Mouse (Mus musculus) NIH3T3 (cell line): ENCODE measurements around the gene Aqp12.
"Not testable (repeated sequence)": the region's sequence is repeated elsewhere in the genome, so short reads cannot be mapped to it uniquely, and the experiment has no call there.

Experiments used
- DNase-seq: peaks from one replicate; pipeline ENCODE4 v3.0.0-alpha.2; 2012; ENCODE audit warnings: low read depth

Gene Aqp12

DNA sequence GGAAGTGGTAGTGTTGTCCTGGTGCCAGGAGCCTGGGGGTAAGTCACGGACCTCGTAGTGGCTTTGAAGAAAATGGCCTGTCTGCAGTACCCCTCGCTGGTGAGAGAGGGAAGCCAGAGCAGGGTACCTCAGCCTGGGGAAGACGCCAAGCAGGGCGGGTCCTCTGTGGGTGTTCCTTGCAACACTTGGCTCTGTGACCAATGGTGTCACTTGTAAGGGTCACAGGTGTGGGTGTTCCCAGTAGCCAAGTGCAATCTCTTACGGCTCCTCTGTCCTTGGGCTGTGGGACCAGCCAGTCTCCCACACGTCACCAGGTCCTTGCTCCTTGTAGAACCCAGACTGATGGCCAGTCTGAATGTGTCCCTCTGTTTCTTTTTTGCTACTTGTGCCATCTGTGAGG is at the start of gene Aqp12:
TSS of gene Aqp12 (plus strand) at position 274 of the 400 bp plus-strand sequence.
- no peak for DNase-seq

GRCm38 (mm10) chr1:92956571-92957335 is 49.4 kb upstream of the Aqp12 start:
- not testable (repeated sequence) for DNase-seq

- DNase-seq: peak; percentile 30
These were observed 47.1 kb upstream of the Aqp12 start for GRCm38 (mm10) chr1:92958999-92959398.

DNA sequence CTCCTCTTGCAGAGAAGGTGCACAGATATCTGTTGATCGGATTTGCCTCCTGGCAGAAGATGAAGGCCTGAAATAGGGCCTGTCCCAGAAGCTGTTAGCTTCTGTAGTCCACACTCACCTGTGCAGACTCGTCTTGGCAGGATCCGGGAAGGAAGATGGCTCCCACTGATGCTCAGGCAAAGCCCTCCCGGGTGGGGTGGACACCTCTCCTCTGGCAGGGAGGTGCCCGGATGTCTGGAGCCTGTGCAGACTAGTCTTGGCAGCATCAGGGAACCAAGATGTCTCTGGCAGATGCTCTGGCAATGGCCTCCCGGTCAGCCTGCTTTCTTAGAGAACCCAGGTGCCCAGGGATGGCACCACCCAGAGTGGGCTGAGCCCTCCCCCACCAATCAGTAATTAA is 35.3 kb upstream of the Aqp12 start:
- DNase-seq: not testable (repeated sequence)

DNA sequence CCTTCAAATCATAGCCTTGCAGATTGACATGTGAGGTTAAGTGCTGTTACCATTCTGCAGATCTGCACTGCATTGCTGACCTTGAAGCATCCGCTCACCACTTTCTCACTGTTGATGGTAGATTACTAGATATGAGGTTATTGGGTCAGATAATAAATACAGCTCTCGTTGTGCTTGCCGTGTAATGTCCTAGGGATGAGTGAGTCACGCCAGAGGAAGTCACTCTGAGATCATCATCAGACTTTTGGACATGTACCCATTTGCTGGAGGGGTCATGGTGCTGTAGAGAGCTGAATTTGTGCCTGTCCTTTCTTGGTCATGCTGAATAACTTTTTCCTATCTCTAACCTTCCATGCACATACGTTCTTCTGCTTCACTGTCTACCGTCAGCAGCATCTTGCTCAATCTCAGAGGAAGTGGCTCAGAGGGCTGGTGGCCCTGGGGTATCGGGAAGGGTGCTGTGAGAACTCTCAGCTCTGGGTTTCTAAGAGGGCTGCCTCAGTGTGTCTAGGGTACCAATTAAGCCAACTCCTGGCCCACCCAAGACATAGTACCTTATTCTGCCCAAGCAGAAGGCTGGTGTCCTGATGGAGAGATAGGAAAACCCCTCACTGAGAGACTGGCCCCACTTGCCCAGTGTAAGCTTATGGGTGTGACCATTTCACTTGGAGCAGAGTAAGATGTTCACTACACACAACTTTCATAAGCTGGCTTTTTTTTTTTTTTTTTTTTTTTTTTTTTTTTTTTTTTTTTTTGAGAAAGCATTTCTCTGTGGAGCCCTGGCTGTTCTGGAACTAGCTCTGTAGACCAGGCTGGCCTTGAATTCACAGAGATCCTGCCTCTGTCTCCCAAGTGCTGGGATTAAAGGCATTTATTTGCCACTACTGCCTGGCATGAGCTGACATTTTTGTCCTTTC is 34.0 kb upstream of the Aqp12 start:
- peak; percentile 28 for DNase-seq

- DNase-seq: peak; percentile 59
These were observed 33.3 kb upstream of the Aqp12 start for GRCm38 (mm10) chr1:92972854-92973253.

DNA sequence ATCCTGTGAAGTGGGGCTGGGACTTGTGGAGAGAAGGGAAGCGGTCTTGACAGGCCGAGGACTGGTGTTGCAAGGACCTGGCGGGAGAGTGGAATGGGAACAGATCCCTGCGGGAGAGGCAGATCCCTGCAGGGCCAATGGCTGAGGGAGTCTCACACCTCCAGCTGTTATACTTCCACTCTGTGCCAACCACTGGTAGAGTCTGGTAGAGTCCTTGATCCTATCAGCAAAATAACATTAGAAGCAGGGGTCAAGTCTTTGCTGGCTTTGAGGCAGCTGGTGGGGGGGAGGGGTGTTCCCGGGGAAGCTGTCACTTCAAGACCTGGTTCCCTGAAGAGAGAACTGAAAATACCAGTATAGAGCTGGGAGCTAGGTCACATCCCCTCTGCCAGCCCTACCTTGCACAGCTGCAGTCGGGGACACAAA is 30.0 kb upstream of the Aqp12 start:
- DNase-seq: no peak

GRCm38 (mm10) chr1:92978645-92979044 is 27.5 kb upstream of the Aqp12 start:
- peak; percentile 46 for DNase-seq

GRCm38 (mm10) chr1:92979073-92979602 is 27.0 kb upstream of the Aqp12 start:
- DNase-seq: no peak

- DNase-seq: no peak
These were observed 24.9 kb upstream of the Aqp12 start for GRCm38 (mm10) chr1:92981056-92981845.

DNA sequence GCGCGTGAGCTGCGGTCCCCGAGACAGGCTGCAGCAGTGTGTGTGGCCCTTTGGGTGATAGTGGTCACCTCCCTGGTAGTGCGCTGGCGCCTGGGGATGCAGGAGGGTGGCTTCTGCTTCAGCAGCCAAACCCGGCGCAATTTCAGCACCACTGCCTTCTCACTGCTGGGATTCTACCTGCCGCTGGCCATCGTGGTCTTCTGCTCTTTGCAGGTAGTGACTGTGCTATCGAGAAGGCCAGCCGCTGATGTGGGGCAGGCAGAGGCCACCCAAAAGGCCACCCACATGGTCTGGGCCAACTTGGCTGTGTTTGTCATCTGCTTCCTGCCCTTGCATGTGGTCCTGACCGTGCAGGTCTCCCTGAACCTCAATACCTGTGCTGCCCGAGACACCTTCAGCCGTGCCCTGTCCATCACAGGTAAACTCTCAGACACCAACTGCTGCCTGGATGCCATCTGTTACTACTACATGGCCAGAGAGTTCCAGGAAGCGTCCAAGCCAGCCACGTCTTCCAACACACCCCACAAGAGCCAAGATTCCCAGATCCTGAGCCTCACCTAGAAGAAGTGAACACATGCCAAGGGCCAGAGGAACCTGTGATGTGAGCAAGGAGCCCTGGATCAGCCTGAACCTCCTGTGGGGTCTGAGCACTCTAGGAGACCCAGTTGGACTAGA is 23.1 kb upstream of the Aqp12 start:
- no peak for DNase-seq

DNA sequence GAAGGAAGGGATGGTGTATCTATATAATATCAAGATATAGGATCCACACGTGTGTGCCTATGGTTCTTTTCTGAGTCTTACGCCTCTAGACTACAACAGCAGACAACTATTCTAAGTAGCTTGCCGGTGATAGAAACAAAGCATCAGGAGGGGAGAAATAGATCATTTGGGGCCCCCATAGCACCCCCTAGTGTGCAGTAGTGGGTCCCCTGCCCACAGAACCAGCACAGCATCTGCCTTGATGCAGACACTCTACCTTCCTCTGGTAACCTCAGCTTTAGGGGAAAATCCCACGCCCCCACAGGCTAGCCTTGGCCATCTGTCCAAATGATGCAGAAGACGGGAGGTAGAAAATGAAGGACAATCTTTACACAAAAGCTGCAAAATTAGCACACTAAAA is 21.1 kb upstream of the Aqp12 start:
- no peak for DNase-seq

DNA sequence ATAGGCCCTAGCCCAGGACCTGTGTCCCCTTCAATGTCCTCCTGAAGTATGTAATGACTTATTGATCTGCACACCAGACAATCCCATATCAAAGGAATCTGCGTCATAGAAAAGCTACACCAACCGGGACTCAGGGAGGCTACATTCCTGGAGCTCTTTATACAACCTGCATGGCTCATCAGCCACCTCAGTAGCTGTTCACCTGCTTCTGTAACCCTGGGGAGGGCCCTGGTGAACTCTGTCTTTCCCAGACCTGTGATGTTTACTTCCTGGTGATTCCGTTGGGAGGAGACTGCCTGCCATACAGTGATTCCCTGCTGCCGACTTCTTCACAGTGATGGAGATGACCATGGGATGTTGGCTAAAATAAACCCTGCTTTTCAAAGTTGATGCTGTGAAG is 17.2 kb upstream of the Aqp12 start:
- no peak for DNase-seq

- no peak for DNase-seq
These were observed 16.2 kb upstream of the Aqp12 start for GRCm38 (mm10) chr1:92989891-92990290.

GRCm38 (mm10) chr1:92992214-92992855 is 13.8 kb upstream of the Aqp12 start:
- no peak for DNase-seq

DNA sequence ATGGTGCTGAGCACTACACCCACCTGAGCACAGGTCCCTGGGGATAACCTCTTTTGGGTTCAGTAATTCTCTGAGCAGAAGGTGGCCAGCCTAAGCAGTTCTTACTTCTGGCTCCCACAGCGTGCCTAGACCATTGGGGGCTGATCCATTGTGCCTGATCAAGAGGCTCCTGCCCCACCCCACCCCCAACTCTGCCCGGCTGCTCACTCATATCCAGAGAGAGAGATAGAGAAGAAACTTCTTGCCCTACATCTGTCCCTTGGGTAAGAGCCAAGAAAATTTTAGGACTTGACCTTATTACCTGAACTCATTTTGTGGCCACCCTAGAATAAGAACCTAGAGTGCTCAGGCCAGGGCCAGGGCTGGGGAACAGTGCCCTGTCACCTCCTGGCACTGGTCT is 13.3 kb upstream of the Aqp12 start:
- DNase-seq: no peak

- no peak for DNase-seq
These were observed 3.1 kb downstream of the Aqp12 start for GRCm38 (mm10) chr1:93009196-93009595.

DNA sequence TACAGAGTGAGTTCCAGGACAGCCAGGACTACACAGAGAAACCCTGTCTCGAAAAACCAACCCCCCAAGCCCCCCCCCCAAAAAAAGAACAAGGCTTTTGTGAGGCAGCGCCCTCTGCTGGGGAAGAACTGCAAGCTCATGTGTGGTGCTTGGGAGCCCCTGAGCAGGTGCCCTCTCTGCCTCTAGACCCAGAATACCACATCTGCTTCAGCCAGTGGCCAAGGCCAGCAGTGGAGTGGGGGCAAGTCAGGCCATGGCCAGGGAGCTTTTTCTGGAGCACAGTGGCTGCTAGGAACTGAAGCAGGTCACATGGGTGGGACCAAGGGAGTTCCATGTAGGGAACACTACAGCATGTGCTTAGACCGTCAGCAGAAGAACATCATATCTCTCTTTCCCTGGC is 4.6 kb downstream of the Aqp12 start:
- peak; percentile 52 for DNase-seq

- no peak for DNase-seq
These were observed 6.0 kb downstream of the Aqp12 start for GRCm38 (mm10) chr1:93012103-93012585.

- no peak for DNase-seq
These were observed 7.2 kb downstream of the Aqp12 start for GRCm38 (mm10) chr1:93013367-93013766.

DNA sequence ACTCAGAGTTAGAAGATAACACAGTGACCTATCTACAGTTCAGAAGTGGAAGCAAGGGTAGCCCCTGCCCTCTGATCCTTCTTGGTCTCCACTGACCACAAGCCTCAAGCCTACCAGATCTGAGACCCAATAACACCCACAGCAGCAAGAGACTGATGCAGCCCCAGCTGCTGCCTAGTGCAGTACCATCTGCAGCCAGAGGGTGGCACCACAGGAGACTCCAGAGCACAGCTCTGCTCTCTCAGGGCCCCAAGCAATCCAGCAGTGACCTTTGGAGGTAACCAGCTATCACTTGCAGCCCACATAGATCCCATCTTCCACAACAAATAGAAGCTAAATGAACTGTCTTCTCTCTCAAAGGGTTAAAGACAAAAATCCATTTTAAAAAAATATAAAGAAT is 8.3 kb downstream of the Aqp12 start:
- DNase-seq: peak; percentile 79
